Mouse (Mus musculus): ENCODE results near the gene Crybb1. TPM values are rescaled to one million over a fixed set of nuclear protein-coding genes. Genes with fewer than 3 reads are reported as not detected.

Gene Crybb1
- total and polyA plus RNA-seq, 3 experiments: not detected

DNA sequence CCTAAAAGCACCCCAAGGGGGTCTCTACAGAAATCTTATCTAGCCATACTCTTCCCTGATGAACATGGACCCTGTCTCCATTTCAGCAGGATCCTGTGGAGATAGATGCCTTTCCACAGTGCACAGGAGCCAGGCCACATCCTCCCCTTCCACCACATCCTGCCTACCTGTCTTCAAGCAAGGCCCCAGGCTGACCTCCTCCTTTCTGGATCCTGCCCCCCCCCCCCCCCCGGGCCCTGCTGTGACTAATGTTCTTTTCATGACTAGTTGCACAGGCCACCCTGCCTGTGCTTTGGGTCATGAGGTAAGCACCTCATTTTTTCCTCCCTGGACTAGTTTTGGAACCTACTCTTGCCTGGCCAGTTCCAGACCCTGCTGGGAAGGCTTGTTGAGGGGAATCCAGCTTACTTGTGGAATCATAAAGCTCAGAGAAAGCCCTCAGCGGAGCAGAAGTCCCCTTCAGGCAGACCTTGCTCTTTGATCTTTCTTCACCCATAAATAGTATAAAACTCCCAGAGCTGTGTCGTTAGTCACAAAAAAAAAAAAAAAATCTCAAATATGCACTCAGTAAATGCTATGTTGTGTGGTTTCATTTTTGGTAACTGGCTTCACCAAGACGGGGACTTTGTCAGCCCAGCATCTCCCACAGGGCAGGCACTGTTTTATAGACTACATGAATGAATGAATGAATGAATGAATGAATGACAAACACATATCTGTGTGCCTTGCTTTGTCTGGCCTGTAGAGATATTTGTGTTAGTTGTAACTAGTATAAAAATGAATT is 19.6 kb downstream of the Crybb1 start:
- Histone ChIP-seq H3K9me3 (replicated peaks) (no peaks in the 10 kb centered on the region), H3K36me3 (replicated peaks) (peaks cover 25% of the 10 kb centered on the region), H3K4me1 (ENCODE audit: insufficient read depth, low read depth, low read length) (peaks cover 86% of the 10 kb centered on the region), H3K4me3 (ENCODE audit: low read depth, low read length) (no peak overlapping the region), H3K27me3 (ENCODE audit: insufficient read depth, low read length) (peaks cover 7% of the 10 kb centered on the region; the same call in 1 of the 2 replicates)
- TF ChIP-seq GATA2 (IDR thresholded peaks at IDR 0.05; ENCODE audit: borderline replicate concordance, low read depth, low read length) (no peak), TAL1 (conservative IDR thresholded peaks at IDR 0.05; ENCODE audit: low read depth, low read length) (no peak), POLR2AphosphoS5 (IDR thresholded peaks at IDR 0.05; ENCODE audit: insufficient replicate concordance, low read depth, low read length) (no peak), CTCF (IDR thresholded peaks at IDR 0.05; ENCODE audit: low read depth, low read length) (no peak), GATA1 (IDR thresholded peaks at IDR 0.05; ENCODE audit: borderline replicate concordance, low read length) (no peak)
- ATAC-seq (ENCODE audit: extremely low read depth, insufficient number of reproducible peaks, low FRiP score, poor library complexity, severe bottlenecking) (no peak), DNase-seq (ENCODE audit: low spot score) (no peak)

DNA sequence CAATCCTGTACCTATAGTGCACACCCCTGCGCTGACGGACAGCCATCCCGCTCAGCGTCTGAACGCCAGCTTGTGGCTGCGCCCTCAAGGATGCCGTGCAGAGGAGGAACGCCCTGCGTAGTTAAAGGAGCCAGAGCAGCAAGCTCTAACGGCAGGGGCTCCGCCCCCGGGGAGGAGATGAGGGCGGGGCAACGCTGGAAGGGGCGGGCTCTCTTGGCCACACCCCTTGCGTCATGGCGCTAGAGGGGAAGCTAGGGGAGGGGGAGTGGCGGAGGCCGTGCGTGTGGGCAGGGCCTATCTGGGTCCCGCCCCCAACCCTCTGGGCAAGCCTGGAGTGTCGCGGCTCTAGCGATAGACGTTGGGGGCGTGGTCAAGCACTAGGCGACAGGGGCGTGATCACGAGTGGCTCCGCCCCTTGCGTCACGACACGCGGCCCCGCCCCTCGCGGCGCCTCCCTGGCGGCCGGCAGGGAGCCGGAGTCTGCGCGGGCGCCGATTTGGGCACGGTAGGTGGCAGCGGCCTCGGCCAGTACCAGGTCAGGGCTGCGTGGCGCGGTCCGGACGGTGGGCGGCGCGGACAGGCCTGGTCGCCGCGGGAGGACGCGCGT is 20.8 kb downstream of the Crybb1 start, which contains the start of gene Tpst2:
Gene Tpst2 (plus strand): TSS at position 425 of the 607 bp plus-strand sequence.
- Histone ChIP-seq H3K4me1 (ENCODE audit: insufficient read depth, low read depth, low read length) (peaks cover 86% of the 10 kb centered on the region), H3K36me3 (replicated peaks) (peaks cover 36% of the 10 kb centered on the region), H3K4me3 (ENCODE audit: low read depth, low read length) (peak within 1 kb of the TSS; percentile 98), H3K27me3 (ENCODE audit: insufficient read depth, low read length) (no peaks in the 10 kb centered on the region), H3K9me3 (replicated peaks) (no peaks in the 10 kb centered on the region)
- DNase-seq (ENCODE audit: low spot score) (peak; percentile 95), ATAC-seq (ENCODE audit: extremely low read depth, insufficient number of reproducible peaks, low FRiP score, poor library complexity, severe bottlenecking) (peak; percentile 90)
- TF ChIP-seq GATA2 (IDR thresholded peaks at IDR 0.05; ENCODE audit: borderline replicate concordance, low read depth, low read length): no peak
- no peak for TF ChIP-seq GATA1 (IDR thresholded peaks at IDR 0.05; ENCODE audit: borderline replicate concordance, low read length)
- no peak for TF ChIP-seq TAL1 (conservative IDR thresholded peaks at IDR 0.05; ENCODE audit: low read depth, low read length)
- TF ChIP-seq CTCF (IDR thresholded peaks at IDR 0.05; ENCODE audit: low read depth, low read length): no peak
- no peak for TF ChIP-seq POLR2AphosphoS5 (IDR thresholded peaks at IDR 0.05; ENCODE audit: insufficient replicate concordance, low read depth, low read length)

DNA sequence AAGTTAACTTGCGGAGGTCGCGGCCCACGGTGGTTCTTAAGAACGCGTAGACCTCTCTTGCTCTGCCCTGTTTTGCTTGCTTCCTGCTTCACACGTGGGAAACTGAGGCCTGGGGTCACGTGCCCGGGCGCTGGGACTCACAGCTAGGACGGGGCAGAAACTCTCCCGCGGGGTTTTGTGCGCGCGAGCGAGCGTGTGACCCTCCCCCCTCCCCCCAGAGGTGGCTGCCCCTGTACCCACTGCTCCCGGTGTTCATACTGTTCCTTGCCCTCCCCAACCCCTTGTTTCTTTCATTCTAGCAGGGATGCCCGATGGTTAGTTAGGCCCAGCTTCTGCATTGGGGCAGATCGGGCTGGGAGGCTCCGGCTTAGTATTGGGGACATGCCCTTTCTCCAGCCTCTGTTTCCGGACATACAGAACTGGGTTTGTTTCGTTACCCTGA is 21.3 kb downstream of the Crybb1 start:
- DNase-seq (ENCODE audit: low spot score) (peak; percentile 68), ATAC-seq (ENCODE audit: extremely low read depth, insufficient number of reproducible peaks, low FRiP score, poor library complexity, severe bottlenecking) (no peak)
- Histone ChIP-seq H3K4me3 (ENCODE audit: low read depth, low read length) (peak overlapping the region; percentile 98), H3K9me3 (replicated peaks) (no peaks in the 10 kb centered on the region), H3K4me1 (ENCODE audit: insufficient read depth, low read depth, low read length) (peaks cover 86% of the 10 kb centered on the region), H3K36me3 (replicated peaks) (peaks cover 42% of the 10 kb centered on the region), H3K27me3 (ENCODE audit: insufficient read depth, low read length) (no peaks in the 10 kb centered on the region)
- TF ChIP-seq GATA2 (IDR thresholded peaks at IDR 0.05; ENCODE audit: borderline replicate concordance, low read depth, low read length) (no peak), GATA1 (IDR thresholded peaks at IDR 0.05; ENCODE audit: borderline replicate concordance, low read length) (no peak), TAL1 (conservative IDR thresholded peaks at IDR 0.05; ENCODE audit: low read depth, low read length) (no peak), CTCF (IDR thresholded peaks at IDR 0.05; ENCODE audit: low read depth, low read length) (no peak), POLR2AphosphoS5 (IDR thresholded peaks at IDR 0.05; ENCODE audit: insufficient replicate concordance, low read depth, low read length) (no peak)

DNA sequence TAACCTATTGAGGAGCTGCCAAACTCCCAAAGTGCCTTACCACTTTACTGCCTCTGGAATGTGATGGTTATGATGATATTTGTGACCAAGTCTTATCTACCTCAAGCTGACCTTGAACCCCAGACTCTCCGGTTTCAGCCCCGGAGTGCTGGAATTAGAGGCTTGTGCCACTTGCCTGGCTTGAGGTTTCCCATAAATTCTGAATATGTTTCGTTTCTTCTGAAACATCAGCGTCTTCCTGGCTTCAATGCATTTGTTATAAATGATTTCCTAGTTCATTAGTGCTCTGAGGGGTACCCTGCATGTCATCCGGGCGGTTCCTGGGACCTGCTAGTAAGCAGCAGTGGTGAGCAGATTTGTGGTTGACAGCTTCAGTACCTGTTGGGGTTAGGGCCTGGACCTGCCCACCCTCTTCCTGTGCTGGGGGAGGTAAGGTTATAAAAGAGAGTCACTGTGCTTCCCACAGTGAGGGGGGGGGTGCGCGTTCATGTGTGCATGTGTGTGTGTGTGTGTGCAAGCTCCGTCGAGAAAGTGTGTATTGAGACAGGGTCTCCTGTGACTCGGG is 22.4 kb downstream of the Crybb1 start:
- Histone ChIP-seq H3K27me3 (ENCODE audit: insufficient read depth, low read length) (no peaks in the 10 kb centered on the region), H3K9me3 (replicated peaks) (no peaks in the 10 kb centered on the region), H3K4me3 (ENCODE audit: low read depth, low read length) (peak overlapping the region; percentile 98), H3K4me1 (ENCODE audit: insufficient read depth, low read depth, low read length) (peaks cover 88% of the 10 kb centered on the region), H3K36me3 (replicated peaks) (peaks cover 51% of the 10 kb centered on the region)
- TF ChIP-seq CTCF (IDR thresholded peaks at IDR 0.05; ENCODE audit: low read depth, low read length) (no peak), TAL1 (conservative IDR thresholded peaks at IDR 0.05; ENCODE audit: low read depth, low read length) (no peak), POLR2AphosphoS5 (IDR thresholded peaks at IDR 0.05; ENCODE audit: insufficient replicate concordance, low read depth, low read length) (no peak), GATA2 (IDR thresholded peaks at IDR 0.05; ENCODE audit: borderline replicate concordance, low read depth, low read length) (no peak), GATA1 (IDR thresholded peaks at IDR 0.05; ENCODE audit: borderline replicate concordance, low read length) (no peak)
- ATAC-seq (ENCODE audit: extremely low read depth, insufficient number of reproducible peaks, low FRiP score, poor library complexity, severe bottlenecking) (no peak), DNase-seq (ENCODE audit: low spot score) (no peak)

DNA sequence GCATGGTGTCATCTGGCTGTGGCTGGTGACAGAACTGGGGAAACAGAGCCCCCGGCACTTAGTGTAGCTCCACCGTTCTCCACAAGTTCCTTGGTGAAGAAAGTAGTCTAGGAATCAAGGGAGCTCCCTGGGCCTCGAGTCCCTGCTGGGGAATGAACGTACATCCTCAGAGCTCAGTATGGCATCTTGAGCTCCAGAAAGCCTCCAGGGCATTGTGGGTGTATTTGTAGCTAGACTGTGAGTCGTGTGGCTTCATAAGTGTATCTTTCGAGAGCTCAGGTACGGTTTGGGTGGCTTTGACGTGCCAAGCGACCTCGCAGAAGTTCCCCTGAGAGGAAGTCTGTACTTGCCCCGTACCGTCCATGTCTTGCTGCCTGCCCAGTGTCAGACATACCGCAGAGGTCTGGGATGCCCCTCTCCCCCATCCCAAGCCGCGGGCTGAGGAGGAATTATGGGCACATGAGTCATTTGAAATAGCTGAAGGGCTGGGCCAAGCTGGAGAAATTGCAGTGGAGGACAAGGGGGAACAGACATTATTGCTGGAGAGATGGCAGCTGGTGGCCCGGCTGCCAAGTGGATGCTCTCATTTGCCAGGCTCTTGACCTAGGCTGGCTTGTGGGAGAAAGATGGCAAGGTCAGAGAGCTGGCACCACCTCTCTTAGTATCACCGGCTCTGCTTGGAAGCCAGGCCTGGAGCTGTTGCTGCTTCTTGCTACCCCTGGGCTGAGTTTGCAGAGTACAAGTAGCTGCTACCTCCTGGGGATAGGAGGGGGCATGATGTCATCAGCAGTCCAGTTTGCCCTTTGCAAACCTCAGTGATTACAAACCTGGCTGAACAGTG is 23.8 kb downstream of the Crybb1 start:
- peak overlapping the region; percentile 38; the same call in 1 of the 2 replicates for H3K4me3 ChIP-seq (ENCODE audit: low read depth, low read length)

More for the DNA sequence above, 23.8 kb downstream of the Crybb1 start:
- Histone ChIP-seq H3K9me3 (replicated peaks) (no peaks in the 10 kb centered on the region), H3K27me3 (ENCODE audit: insufficient read depth, low read length) (no peaks in the 10 kb centered on the region), H3K4me1 (ENCODE audit: insufficient read depth, low read depth, low read length) (peaks cover 89% of the 10 kb centered on the region), H3K36me3 (replicated peaks) (peaks cover 65% of the 10 kb centered on the region)
- TF ChIP-seq TAL1 (conservative IDR thresholded peaks at IDR 0.05; ENCODE audit: low read depth, low read length): no peak
- TF ChIP-seq GATA1 (IDR thresholded peaks at IDR 0.05; ENCODE audit: borderline replicate concordance, low read length): no peak
- TF ChIP-seq POLR2AphosphoS5 (IDR thresholded peaks at IDR 0.05; ENCODE audit: insufficient replicate concordance, low read depth, low read length): no peak
- no peak for TF ChIP-seq CTCF (IDR thresholded peaks at IDR 0.05; ENCODE audit: low read depth, low read length)
- no peak for TF ChIP-seq GATA2 (IDR thresholded peaks at IDR 0.05; ENCODE audit: borderline replicate concordance, low read depth, low read length)
- DNase-seq (ENCODE audit: low spot score) (no peak), ATAC-seq (ENCODE audit: extremely low read depth, insufficient number of reproducible peaks, low FRiP score, poor library complexity, severe bottlenecking) (no peak)

Measured in G1E (cell line).